Mouse (Mus musculus): ENCODE measurements at regions not wholly inside any gene's neighbourhood (a gene's known extent, or its start where the extent isn't known, plus 50 kb on each side); places are given as distances from the start of the nearest gene placed in this dataset.
A peak's percentile ranks its signal among the peaks of the same experiment; 100 is the strongest.

DNA sequence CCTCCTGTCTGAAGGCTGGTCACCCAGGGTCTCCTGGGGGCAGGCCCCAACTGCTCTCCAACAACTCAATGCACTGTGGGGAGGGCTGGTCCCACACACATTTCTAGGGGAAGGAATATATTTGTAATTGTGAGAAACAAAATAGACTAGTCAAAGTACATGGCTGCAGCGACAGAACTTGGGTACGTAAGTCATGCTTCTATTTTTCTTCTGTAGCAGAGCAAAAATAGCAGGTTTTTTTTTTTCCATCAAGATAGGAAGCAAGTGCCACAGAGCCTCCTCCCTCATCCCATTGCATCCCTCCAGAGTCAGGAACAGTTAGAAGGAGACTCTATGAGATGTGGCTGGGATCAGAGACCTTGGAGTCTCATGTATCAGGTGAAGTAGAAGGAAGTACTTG, 124.9 kb upstream of the Tnr start:
- Histone ChIP-seq H3K4me1 (ENCODE audit: control insufficient read depth, insufficient read depth, low read depth, low read length) (no peaks in the 10 kb centered on the region), H3K4me2 (ENCODE audit: low read length) (no peak overlapping the region), H3K36me3 (ENCODE audit: control insufficient read depth, insufficient read depth, low read length) (no peaks in the 10 kb centered on the region), H3K27ac (ENCODE audit: low read depth, low read length) (no peak overlapping the region), H3K27me3 (replicated peaks; ENCODE audit: control insufficient read depth, insufficient read depth, low read length) (no peaks in the 10 kb centered on the region), H3K9me3 (ENCODE audit: control insufficient read depth, low read length) (no peaks in the 10 kb centered on the region), H3K4me3 (ENCODE audit: low read length) (no peak overlapping the region), H3K9ac (ENCODE audit: low read depth, low read length) (no peak overlapping the region)
- ATAC-seq, result no peak
- WGBS, result 97% methylated on average over 2 of the region's 2 CpGs

DNA sequence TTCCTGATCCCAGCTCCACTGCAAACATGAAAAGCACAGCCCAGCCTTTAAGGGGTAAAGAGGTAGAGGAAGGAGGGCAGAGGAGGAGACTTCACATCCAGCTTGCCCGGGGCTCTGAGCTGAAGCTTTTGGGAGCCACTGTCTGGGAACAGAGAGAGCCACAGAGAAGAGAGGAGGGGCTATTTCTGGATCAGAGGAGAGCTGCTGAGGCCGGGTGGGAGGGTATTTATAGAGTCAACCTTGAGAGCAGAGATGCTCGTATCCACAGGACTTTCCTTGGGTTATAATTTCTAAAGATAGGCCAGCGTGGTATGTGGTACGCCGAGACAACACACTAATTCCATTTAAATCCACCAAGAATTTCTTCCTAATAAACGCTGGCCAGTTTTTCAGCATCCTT, 117.3 kb upstream of the Tnr start:
- WGBS, result 80% methylated on average over 7 of the region's 7 CpGs

DNA sequence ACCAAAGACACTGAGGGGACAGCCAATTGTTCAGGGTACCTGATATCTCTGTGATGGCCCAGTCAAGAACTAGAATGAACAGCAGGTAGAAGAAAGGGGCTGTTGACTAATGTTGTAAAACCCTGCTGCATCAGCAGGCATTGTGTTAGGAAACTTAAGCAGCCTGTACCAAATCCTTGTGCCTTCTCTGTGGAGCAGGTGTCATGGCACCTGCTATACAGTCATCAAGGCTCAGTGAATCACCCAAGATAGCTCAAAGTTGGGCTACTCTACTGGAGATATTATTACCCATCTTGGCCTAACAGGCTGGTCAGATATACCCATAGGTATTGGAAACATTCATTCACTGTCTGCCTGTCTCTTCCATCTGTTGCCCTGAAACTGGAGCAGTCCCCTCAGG, 116.8 kb upstream of the Tnr start:
- ATAC-seq, result no peak
- H3K27me3 ChIP-seq (replicated peaks; ENCODE audit: control insufficient read depth, insufficient read depth, low read length), result no peaks in the 10 kb centered on the region
- no peaks in the 10 kb centered on the region for H3K4me1 ChIP-seq (ENCODE audit: control insufficient read depth, insufficient read depth, low read depth, low read length)
- no peak overlapping the region for H3K4me2 ChIP-seq (ENCODE audit: low read length)
- no peaks in the 10 kb centered on the region for H3K9me3 ChIP-seq (ENCODE audit: control insufficient read depth, low read length)
- H3K9ac ChIP-seq (ENCODE audit: low read depth, low read length), result no peak overlapping the region
- no peak overlapping the region for H3K27ac ChIP-seq (ENCODE audit: low read depth, low read length)
- no peak overlapping the region for H3K4me3 ChIP-seq (ENCODE audit: low read length)
- no peaks in the 10 kb centered on the region for H3K36me3 ChIP-seq (ENCODE audit: control insufficient read depth, insufficient read depth, low read length)

More for the DNA sequence above, 117.3 kb upstream of the Tnr start:
- no peak overlapping the region for H3K27ac ChIP-seq (ENCODE audit: low read depth, low read length)
- H3K36me3 ChIP-seq (ENCODE audit: control insufficient read depth, insufficient read depth, low read length), result no peaks in the 10 kb centered on the region
- H3K4me3 ChIP-seq (ENCODE audit: low read length), result no peak overlapping the region
- no peaks in the 10 kb centered on the region for H3K27me3 ChIP-seq (replicated peaks; ENCODE audit: control insufficient read depth, insufficient read depth, low read length)
- H3K9ac ChIP-seq (ENCODE audit: low read depth, low read length), result no peak overlapping the region
- no peak overlapping the region for H3K4me2 ChIP-seq (ENCODE audit: low read length)
- no peaks in the 10 kb centered on the region for H3K9me3 ChIP-seq (ENCODE audit: control insufficient read depth, low read length)
- no peak for ATAC-seq
- H3K4me1 ChIP-seq (ENCODE audit: control insufficient read depth, insufficient read depth, low read depth, low read length), result no peaks in the 10 kb centered on the region

DNA sequence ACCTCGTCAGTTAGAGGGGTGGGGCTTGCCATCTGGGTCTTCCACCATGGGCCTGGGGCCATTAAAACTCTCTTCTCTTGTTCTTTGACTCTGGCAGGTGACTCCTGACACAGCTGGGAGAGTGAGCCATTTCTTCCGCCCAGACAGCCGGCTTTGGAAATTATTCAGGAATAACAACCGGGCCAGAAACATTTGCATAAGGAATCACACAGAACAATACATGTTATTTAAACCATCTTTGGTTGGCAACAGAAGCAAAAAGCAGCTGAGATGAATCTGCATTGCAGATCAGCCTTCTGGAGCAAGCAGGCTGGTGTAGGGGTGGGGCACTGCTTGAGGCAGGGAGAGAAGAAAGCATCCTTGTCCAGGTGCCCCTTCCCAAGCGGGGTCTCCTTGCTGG, 110.2 kb upstream of the Tnr start:
- H3K27ac ChIP-seq (ENCODE audit: low read depth, low read length), result no peak overlapping the region
- H3K4me1 ChIP-seq (ENCODE audit: control insufficient read depth, insufficient read depth, low read depth, low read length), result peaks cover 6% of the 10 kb centered on the region; the same call in 1 of the 2 replicates
- H3K27me3 ChIP-seq (replicated peaks; ENCODE audit: control insufficient read depth, insufficient read depth, low read length), result no peaks in the 10 kb centered on the region
- no peak overlapping the region for H3K9ac ChIP-seq (ENCODE audit: low read depth, low read length)
- 21% methylated on average over 5 of the region's 5 CpGs for WGBS
- H3K4me3 ChIP-seq (ENCODE audit: low read length), result no peak overlapping the region
- H3K4me2 ChIP-seq (ENCODE audit: low read length), result no peak overlapping the region
- ATAC-seq, result peak; percentile 70
- no peaks in the 10 kb centered on the region for H3K9me3 ChIP-seq (ENCODE audit: control insufficient read depth, low read length)
- no peaks in the 10 kb centered on the region for H3K36me3 ChIP-seq (ENCODE audit: control insufficient read depth, insufficient read depth, low read length)

DNA sequence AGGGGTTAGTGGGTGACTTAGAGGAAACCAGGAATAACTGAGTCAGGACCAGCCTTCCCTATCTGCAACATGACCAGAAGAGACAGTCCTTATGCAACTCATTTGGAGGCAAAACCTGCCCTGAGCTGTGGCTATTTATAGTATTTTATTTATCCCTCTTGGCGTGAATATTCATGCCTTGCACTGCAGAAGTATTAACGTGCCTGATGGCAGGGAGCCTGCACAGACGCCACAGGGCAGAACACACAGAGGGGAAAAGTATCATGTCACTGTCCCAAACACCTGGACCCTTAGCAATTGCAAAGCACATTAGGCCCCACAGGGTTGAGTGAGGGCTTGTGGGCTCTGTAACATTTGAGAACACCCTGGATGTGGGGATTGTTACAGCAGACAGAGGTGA, 107.9 kb upstream of the Tnr start:
- Histone ChIP-seq H3K9ac (ENCODE audit: low read depth, low read length) (no peak overlapping the region), H3K4me3 (ENCODE audit: low read length) (no peak overlapping the region), H3K27ac (ENCODE audit: low read depth, low read length) (no peak overlapping the region), H3K27me3 (replicated peaks; ENCODE audit: control insufficient read depth, insufficient read depth, low read length) (no peaks in the 10 kb centered on the region), H3K4me2 (ENCODE audit: low read length) (no peak overlapping the region), H3K4me1 (ENCODE audit: control insufficient read depth, insufficient read depth, low read depth, low read length) (peaks cover 6% of the 10 kb centered on the region; the same call in 1 of the 2 replicates), H3K36me3 (ENCODE audit: control insufficient read depth, insufficient read depth, low read length) (no peaks in the 10 kb centered on the region), H3K9me3 (ENCODE audit: control insufficient read depth, low read length) (no peaks in the 10 kb centered on the region)
- ATAC-seq, result no peak
- 23% methylated on average over 3 of the region's 3 CpGs for WGBS

DNA sequence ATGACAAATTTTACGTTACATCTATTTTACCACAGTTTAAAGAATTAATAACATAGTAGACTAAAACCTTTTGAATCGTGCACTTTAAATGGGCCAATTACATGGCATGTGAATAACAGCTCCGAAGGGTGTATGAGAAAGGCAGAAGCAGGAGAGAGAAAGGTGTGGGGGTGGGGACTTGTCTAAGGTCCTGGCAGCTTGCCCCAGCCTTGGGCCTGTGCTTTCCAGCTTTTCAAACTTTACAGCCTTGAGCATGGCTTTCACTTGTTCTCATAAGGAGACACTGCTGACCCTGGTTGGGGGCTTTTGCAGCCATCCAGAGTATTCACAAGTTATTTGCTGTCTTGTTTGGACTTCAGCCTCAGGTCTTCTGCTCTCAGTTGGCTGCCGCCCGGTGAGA, 106.4 kb upstream of the Tnr start:
- Histone ChIP-seq H3K9me3 (ENCODE audit: control insufficient read depth, low read length) (no peaks in the 10 kb centered on the region), H3K4me3 (ENCODE audit: low read length) (no peak overlapping the region), H3K27ac (ENCODE audit: low read depth, low read length) (no peak overlapping the region), H3K4me1 (ENCODE audit: control insufficient read depth, insufficient read depth, low read depth, low read length) (peaks cover 6% of the 10 kb centered on the region; the same call in 1 of the 2 replicates), H3K36me3 (ENCODE audit: control insufficient read depth, insufficient read depth, low read length) (no peaks in the 10 kb centered on the region), H3K4me2 (ENCODE audit: low read length) (no peak overlapping the region), H3K27me3 (replicated peaks; ENCODE audit: control insufficient read depth, insufficient read depth, low read length) (no peaks in the 10 kb centered on the region), H3K9ac (ENCODE audit: low read depth, low read length) (no peak overlapping the region)
- no peak for ATAC-seq
- 78% methylated on average over 5 of the region's 5 CpGs for WGBS

DNA sequence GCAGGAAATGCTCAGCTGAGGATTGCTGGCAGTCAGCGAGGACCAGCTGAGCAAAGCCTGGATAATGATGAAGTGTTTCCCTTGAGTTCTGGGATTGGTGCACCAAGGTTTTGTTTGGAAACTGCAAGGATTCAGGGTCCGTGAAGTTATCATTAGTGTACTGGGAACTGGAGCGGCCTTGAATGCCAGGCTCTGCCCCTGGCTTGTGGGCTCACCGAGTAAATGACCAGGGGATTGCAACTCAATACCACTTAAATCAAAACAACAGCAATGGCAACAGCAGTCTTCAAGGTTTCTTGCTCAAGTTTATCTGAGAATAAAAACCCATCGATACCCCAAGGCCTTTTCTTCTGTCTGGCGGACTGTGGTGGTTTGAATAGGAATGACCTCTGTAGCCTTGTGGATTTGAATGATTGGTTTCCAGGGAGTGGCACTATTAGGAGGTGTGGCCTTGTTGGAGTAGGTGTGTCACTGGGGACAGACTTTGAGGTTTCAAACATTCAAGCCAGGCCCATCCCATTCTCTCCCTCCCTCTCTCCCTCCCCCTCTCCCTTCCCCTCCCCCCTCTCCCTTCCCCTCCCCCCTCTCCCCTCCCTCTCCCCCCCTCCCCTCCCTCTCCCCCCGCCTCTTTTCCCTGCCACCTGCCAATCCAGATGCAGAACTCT, 104.1 kb upstream of the Tnr start:
- Histone ChIP-seq H3K9me3 (ENCODE audit: control insufficient read depth, low read length) (no peaks in the 10 kb centered on the region), H3K9ac (ENCODE audit: low read depth, low read length) (no peak overlapping the region), H3K27me3 (replicated peaks; ENCODE audit: control insufficient read depth, insufficient read depth, low read length) (no peaks in the 10 kb centered on the region; the same call in 1 of the 2 replicates), H3K4me1 (ENCODE audit: control insufficient read depth, insufficient read depth, low read depth, low read length) (no peaks in the 10 kb centered on the region), H3K36me3 (ENCODE audit: control insufficient read depth, insufficient read depth, low read length) (no peaks in the 10 kb centered on the region), H3K4me2 (ENCODE audit: low read length) (no peak overlapping the region), H3K27ac (ENCODE audit: low read depth, low read length) (no peak overlapping the region), H3K4me3 (ENCODE audit: low read length) (no peak overlapping the region)
- 61% methylated on average over 6 of the region's 7 CpGs for WGBS
- ATAC-seq, result no peak

DNA sequence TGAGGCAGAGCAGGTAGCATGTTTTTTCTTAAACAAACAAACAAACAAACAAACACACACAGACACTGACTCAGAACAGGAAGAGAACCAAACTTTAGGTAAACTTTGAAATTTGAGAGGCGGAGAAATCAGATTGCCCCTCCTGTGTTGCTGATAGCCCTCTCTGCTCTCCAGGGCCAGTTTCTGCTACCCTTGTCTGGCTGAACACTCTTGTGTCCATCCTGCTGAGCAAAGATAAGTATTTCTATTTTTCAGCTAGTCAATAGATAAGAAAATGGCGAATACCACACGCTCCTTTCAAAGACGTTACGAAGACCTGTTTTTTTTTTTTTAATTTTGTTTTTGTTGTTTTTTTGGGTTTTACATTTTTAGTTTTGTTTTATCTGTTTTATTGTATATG, 103.4 kb upstream of the Tnr start:
- H3K4me1 ChIP-seq (ENCODE audit: control insufficient read depth, insufficient read depth, low read depth, low read length), result no peaks in the 10 kb centered on the region
- WGBS, result 96% methylated on average over 5 of the region's 5 CpGs
- no peak overlapping the region for H3K9ac ChIP-seq (ENCODE audit: low read depth, low read length)
- H3K9me3 ChIP-seq (ENCODE audit: control insufficient read depth, low read length), result no peaks in the 10 kb centered on the region
- no peak overlapping the region for H3K4me3 ChIP-seq (ENCODE audit: low read length)
- no peaks in the 10 kb centered on the region for H3K36me3 ChIP-seq (ENCODE audit: control insufficient read depth, insufficient read depth, low read length)
- ATAC-seq, result no peak
- no peaks in the 10 kb centered on the region; the same call in 1 of the 2 replicates for H3K27me3 ChIP-seq (replicated peaks; ENCODE audit: control insufficient read depth, insufficient read depth, low read length)
- H3K27ac ChIP-seq (ENCODE audit: low read depth, low read length), result no peak overlapping the region
- no peak overlapping the region for H3K4me2 ChIP-seq (ENCODE audit: low read length)

DNA sequence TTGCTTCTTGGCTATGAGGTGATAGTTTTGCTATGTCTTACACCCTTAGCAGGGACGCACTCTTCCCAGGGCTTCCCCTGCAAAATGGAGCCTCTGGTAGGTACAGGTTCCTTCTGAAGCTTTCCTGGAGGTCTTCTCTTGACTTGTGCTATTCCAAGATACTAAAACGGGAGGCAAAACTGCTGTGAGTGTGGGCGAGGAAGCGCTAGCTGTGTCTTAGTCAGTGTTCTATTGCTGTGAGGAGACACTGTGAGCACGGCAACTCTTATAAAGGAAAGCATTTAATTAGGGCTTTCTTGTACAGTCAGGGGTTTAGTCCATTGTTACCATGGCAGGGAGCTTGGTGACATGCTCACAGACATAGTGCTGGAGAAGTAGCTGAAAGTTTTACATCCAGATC, 99.9 kb upstream of the Tnr start:
- H3K9me3 ChIP-seq (ENCODE audit: control insufficient read depth, low read length), result no peaks in the 10 kb centered on the region
- no peaks in the 10 kb centered on the region for H3K36me3 ChIP-seq (ENCODE audit: control insufficient read depth, insufficient read depth, low read length)
- no peak overlapping the region for H3K9ac ChIP-seq (ENCODE audit: low read depth, low read length)
- H3K27me3 ChIP-seq (replicated peaks; ENCODE audit: control insufficient read depth, insufficient read depth, low read length), result no peaks in the 10 kb centered on the region; the same call in 1 of the 2 replicates
- no peak overlapping the region for H3K27ac ChIP-seq (ENCODE audit: low read depth, low read length)
- no peak overlapping the region for H3K4me2 ChIP-seq (ENCODE audit: low read length)
- no peak overlapping the region for H3K4me3 ChIP-seq (ENCODE audit: low read length)
- H3K4me1 ChIP-seq (ENCODE audit: control insufficient read depth, insufficient read depth, low read depth, low read length), result no peaks in the 10 kb centered on the region
- ATAC-seq, result no peak
- 88% methylated on average over 5 of the region's 5 CpGs for WGBS

DNA sequence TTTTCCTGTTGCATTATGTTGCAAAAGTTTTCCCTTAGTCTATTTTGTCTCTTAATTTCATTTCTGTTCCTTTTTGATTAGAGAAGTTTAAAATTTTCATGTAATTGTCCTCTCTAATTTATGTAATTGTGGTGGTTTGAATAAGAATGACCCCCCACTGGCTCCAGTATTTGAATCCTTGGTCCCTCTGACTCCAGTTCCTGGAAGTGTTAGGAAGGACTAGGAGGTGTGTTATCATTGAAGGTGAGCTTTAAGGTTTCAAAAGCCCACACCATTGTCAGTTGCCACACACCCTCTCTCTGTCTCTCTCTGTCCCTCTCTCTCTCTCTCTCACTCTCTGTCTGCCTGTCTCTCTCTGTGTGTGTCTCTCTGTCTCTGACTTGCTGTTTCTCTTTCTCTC, 93.6 kb upstream of the Tnr start:
- H3K4me3 ChIP-seq (ENCODE audit: low read length), result no peak overlapping the region
- no peaks in the 10 kb centered on the region for H3K36me3 ChIP-seq (ENCODE audit: control insufficient read depth, insufficient read depth, low read length)
- no peaks in the 10 kb centered on the region for H3K9me3 ChIP-seq (ENCODE audit: control insufficient read depth, low read length)
- no peak for ATAC-seq
- H3K27me3 ChIP-seq (replicated peaks; ENCODE audit: control insufficient read depth, insufficient read depth, low read length), result no peaks in the 10 kb centered on the region
- H3K9ac ChIP-seq (ENCODE audit: low read depth, low read length), result no peak overlapping the region
- H3K4me2 ChIP-seq (ENCODE audit: low read length), result no peak overlapping the region
- H3K4me1 ChIP-seq (ENCODE audit: control insufficient read depth, insufficient read depth, low read depth, low read length), result no peaks in the 10 kb centered on the region
- H3K27ac ChIP-seq (ENCODE audit: low read depth, low read length), result no peak overlapping the region

All from hindbrain, embryonic 16.5 days (tissue).